Mouse (Mus musculus): ENCODE data around the gene Slc35g3. TPM values are rescaled to one million over a fixed set of nuclear protein-coding genes. Genes with fewer than 3 reads are reported as not detected.

The Slc35g3 gene
- polyA plus RNA-seq, 2 experiments: not detected

GRCm38 (mm10) chr11:69760160-69760900, 1.4 kb downstream of the Slc35g3 start:
- TF ChIP-seq CTCF (IDR thresholded peaks at IDR 0.05; ENCODE audit: low read depth): no peak
- TF ChIP-seq EP300 (IDR thresholded peaks at IDR 0.05; ENCODE audit: low read depth): no peak
- peak overlapping the region; percentile 82 for H3K4me2 ChIP-seq (ENCODE audit: low read depth)
- no peaks in the 10 kb centered on the region for H3K27me3 ChIP-seq (ENCODE audit: control insufficient read depth, insufficient read depth, low read length)
- H3K9me3 ChIP-seq (ENCODE audit: control insufficient read depth, low read length): no peaks in the 10 kb centered on the region
- ATAC-seq (ENCODE audit: insufficient read depth) (no peak), DNase-seq (ENCODE audit: low read depth in 3 of 3, low spot score in 3 of 3) (no peak)
- H3K9ac ChIP-seq (replicated peaks): no peak overlapping the region; the same call in none of the 2 replicates
- H3K36me3 ChIP-seq (replicated peaks; ENCODE audit: control insufficient read depth, insufficient read depth, low read depth): 0 out of 2 replicates have a peak, but pooled peaks cover 5% of the 10 kb centered on the region
- H3K4me1 ChIP-seq (replicated peaks; ENCODE audit: control insufficient read depth in 2 of 2, insufficient read depth in 2 of 2, low read length in 1 of 2): peaks cover 23 to 24% of the 10 kb centered on the region in 2 experiments
- WGBS (ENCODE audit: insufficient replicate concordance): 74% methylated on average over 14 of the region's 14 CpGs
- H3K27ac ChIP-seq: no peak overlapping the region; the same call in 1 of the 2 replicates
- peak overlapping the region in 1 of 2 experiments; percentile 79; a peak in 3 of 4 replicates for H3K4me3 ChIP-seq (ENCODE audit: insufficient read depth in 1 of 2, low read depth in 2 of 2, low read length in 2 of 2)

GRCm38 (mm10) chr11:69758971-69759721, 2.6 kb downstream of the Slc35g3 start:
- 0 out of 2 replicates have a peak, but pooled peaks cover 5% of the 10 kb centered on the region for H3K36me3 ChIP-seq (replicated peaks; ENCODE audit: control insufficient read depth, insufficient read depth, low read depth)
- peak overlapping the region; percentile 78 to 79 for H3K4me3 ChIP-seq (ENCODE audit: insufficient read depth in 1 of 2, low read depth in 2 of 2, low read length in 2 of 2)
- peak overlapping the region; percentile 82 for H3K4me2 ChIP-seq (ENCODE audit: low read depth)
- peak; percentile 90 to 92 (median 91) for DNase-seq (ENCODE audit: low read depth in 3 of 3, low spot score in 3 of 3)
- no peaks in the 10 kb centered on the region for H3K9me3 ChIP-seq (ENCODE audit: control insufficient read depth, low read length)
- TF ChIP-seq CTCF (IDR thresholded peaks at IDR 0.05; ENCODE audit: low read depth) (no peak), EP300 (IDR thresholded peaks at IDR 0.05; ENCODE audit: low read depth) (no peak)
- peak overlapping the region; percentile 97 for H3K27ac ChIP-seq
- WGBS (ENCODE audit: insufficient replicate concordance): under 1% methylated on average over 37 of the region's 37 CpGs
- peak; percentile 84 for ATAC-seq (ENCODE audit: insufficient read depth)
- peaks cover 27 to 32% of the 10 kb centered on the region in 2 experiments for H3K4me1 ChIP-seq (replicated peaks; ENCODE audit: control insufficient read depth in 2 of 2, insufficient read depth in 2 of 2, low read length in 1 of 2)
- H3K9ac ChIP-seq (replicated peaks): peak overlapping the region; percentile 76
- H3K27me3 ChIP-seq (ENCODE audit: control insufficient read depth, insufficient read depth, low read length): no peaks in the 10 kb centered on the region

- ATAC-seq (ENCODE audit: insufficient read depth) (peak; percentile 92), DNase-seq (ENCODE audit: low read depth in 3 of 3, low spot score in 3 of 3) (peak; percentile 94 to 96 (median 95))
- under 1% methylated on average over 33 of the region's 36 CpGs for WGBS (ENCODE audit: insufficient replicate concordance)
- Histone ChIP-seq H3K27me3 (ENCODE audit: control insufficient read depth, insufficient read depth, low read length) (no peaks in the 10 kb centered on the region), H3K4me3 (ENCODE audit: insufficient read depth in 1 of 2, low read depth in 2 of 2, low read length in 2 of 2) (peak within 1 kb of the TSS; percentile 79 to 88), H3K4me2 (ENCODE audit: low read depth) (peak within 1 kb of the TSS; percentile 82), H3K9me3 (ENCODE audit: control insufficient read depth, low read length) (no peaks in the 10 kb centered on the region), H3K27ac (peak within 1 kb of the TSS; percentile 97), H3K4me1 (replicated peaks; ENCODE audit: control insufficient read depth in 2 of 2, insufficient read depth in 2 of 2, low read length in 1 of 2) (peaks cover 32 to 34% of the 10 kb centered on the region in 2 experiments), H3K36me3 (replicated peaks; ENCODE audit: control insufficient read depth, insufficient read depth, low read depth) (0 out of 2 replicates have a peak, but pooled peaks cover 5% of the 10 kb centered on the region), H3K9ac (replicated peaks) (peak within 1 kb of the TSS; percentile 92)
- TF ChIP-seq EP300 (IDR thresholded peaks at IDR 0.05; ENCODE audit: low read depth) (peak; percentile 72), CTCF (IDR thresholded peaks at IDR 0.05; ENCODE audit: low read depth) (peak; percentile 17; the same call in 1 of the 2 replicates)
Measured at GRCm38 (mm10) chr11:69758478-69758970, 3.2 kb downstream of the Slc35g3 start, which contains the start of gene Polr2a. TSS of gene Polr2a (minus strand) at chr11:69758637.

- H3K4me2 ChIP-seq (ENCODE audit: low read depth): peak overlapping the region; percentile 82
- peaks cover 35 to 37% of the 10 kb centered on the region in 2 experiments for H3K4me1 ChIP-seq (replicated peaks; ENCODE audit: control insufficient read depth in 2 of 2, insufficient read depth in 2 of 2, low read length in 1 of 2)
- H3K36me3 ChIP-seq (replicated peaks; ENCODE audit: control insufficient read depth, insufficient read depth, low read depth): peaks cover 5% of the 10 kb centered on the region; the same call in 1 of the 2 replicates
- TF ChIP-seq EP300 (IDR thresholded peaks at IDR 0.05; ENCODE audit: low read depth) (no peak), CTCF (IDR thresholded peaks at IDR 0.05; ENCODE audit: low read depth) (no peak)
- peak overlapping the region; percentile 97 for H3K27ac ChIP-seq
- H3K9ac ChIP-seq (replicated peaks): peak overlapping the region; percentile 92
- ATAC-seq (ENCODE audit: insufficient read depth): peak; percentile 80
- peak overlapping the region; percentile 79 to 88 for H3K4me3 ChIP-seq (ENCODE audit: insufficient read depth in 1 of 2, low read depth in 2 of 2, low read length in 2 of 2)
- under 1% methylated on average over 26 of the region's 26 CpGs for WGBS (ENCODE audit: insufficient replicate concordance)
- no peaks in the 10 kb centered on the region for H3K27me3 ChIP-seq (ENCODE audit: control insufficient read depth, insufficient read depth, low read length)
- H3K9me3 ChIP-seq (ENCODE audit: control insufficient read depth, low read length): no peaks in the 10 kb centered on the region
- peak; percentile 87 to 91 (median 90) for DNase-seq (ENCODE audit: low read depth in 3 of 3, low spot score in 3 of 3)
Measured at GRCm38 (mm10) chr11:69758090-69758456, 3.7 kb downstream of the Slc35g3 start.
